Mouse (Mus musculus) embryonic facial prominence, embryonic 12.5 days (tissue): ENCODE data around the gene Rps15. TPM values are rescaled to one million over a fixed set of nuclear protein-coding genes. Genes with fewer than 3 reads are reported as not detected.

Experiments
- ATAC-seq: fragments of 200-750 bp; cut with Nextera tagmentation; 2 replicates; pipeline ENCODE4 v1.8.0; 2017; ENCODE audit not compliant: insufficient number of reproducible peaks, insufficient read depth, low FRiP score, low TSS enrichment
- H3K27ac ChIP-seq: fragments of 300-500 bp; sonication (generic); 2 replicates; pipeline ENCODE4 v1.5.1; 2016; ENCODE audit warnings: mild to moderate bottlenecking
- H3K27me3 ChIP-seq: fragments of 300-500 bp; sonication (generic); 2 replicates; pipeline ENCODE4 v1.6.1; 2016; ENCODE audit warnings: mild to moderate bottlenecking, moderate library complexity
- H3K36me3 ChIP-seq: fragments of 300-500 bp; sonication (generic); 2 replicates; pipeline ENCODE4 v1.6.1; 2016; ENCODE audit warnings: mild to moderate bottlenecking
- H3K4me1 ChIP-seq: fragments of 300-500 bp; sonication (generic); 2 replicates; pipeline ENCODE4 v1.6.1; 2016
- H3K4me2 ChIP-seq: fragments of 300-500 bp; sonication (generic); replicated peaks from 2 replicates; pipeline ENCODE4 v1.6.1; 2016; ENCODE audit warnings: mild to moderate bottlenecking, moderate library complexity
- H3K4me3 ChIP-seq: fragments of 300-500 bp; sonication (generic); 2 replicates; pipeline ENCODE4 v1.5.1; 2016; ENCODE audit warnings: mild to moderate bottlenecking
- H3K9ac ChIP-seq: fragments of 300-500 bp; sonication (generic); 2 replicates; pipeline ENCODE4 v1.6.1; 2016; ENCODE audit warnings: mild to moderate bottlenecking, moderate library complexity
- H3K9me3 ChIP-seq: fragments of 300-500 bp; sonication (generic); 2 replicates; pipeline ENCODE4 v1.6.1; 2016; ENCODE audit warnings: mild to moderate bottlenecking, moderate library complexity
- WGBS: fragments of 180-500 bp; shearing (Covaris S2); methylation state at CpG from one replicate; pipeline ENCODE4 v1.1.7; 2016; 5-methylcytosine and 5-hydroxymethylcytosine counted together
- polyA plus RNA-seq: library from polyadenylated mRNA; unstranded; fragments of >200 nt; fragmentation: Nextera tagmentation; extraction: Ambion mirVana; gene quantifications from 2 replicates; pipeline ENCODE4 v1.2.1, GENCODE M21; 2016

Rps15 gene
- polyA plus RNA-seq, 1 experiment from 2014 or later, result 851 TPM

GRCm38 (mm10) chr10:80262776-80263365 lies 29.4 kb upstream of the Rps15 start:
- Histone ChIP-seq H3K4me1 (peaks cover 49% of the 10 kb centered on the region), H3K9ac (no peak overlapping the region), H3K4me2 (no peak overlapping the region), H3K36me3 (peaks cover 19% of the 10 kb centered on the region), H3K9me3 (no peaks in the 10 kb centered on the region), H3K27me3 (no peaks in the 10 kb centered on the region), H3K27ac (no peak overlapping the region), H3K4me3 (no peak overlapping the region)
- WGBS, result 91% methylated on average over 10 of the region's 10 CpGs
- ATAC-seq, result no peak

DNA sequence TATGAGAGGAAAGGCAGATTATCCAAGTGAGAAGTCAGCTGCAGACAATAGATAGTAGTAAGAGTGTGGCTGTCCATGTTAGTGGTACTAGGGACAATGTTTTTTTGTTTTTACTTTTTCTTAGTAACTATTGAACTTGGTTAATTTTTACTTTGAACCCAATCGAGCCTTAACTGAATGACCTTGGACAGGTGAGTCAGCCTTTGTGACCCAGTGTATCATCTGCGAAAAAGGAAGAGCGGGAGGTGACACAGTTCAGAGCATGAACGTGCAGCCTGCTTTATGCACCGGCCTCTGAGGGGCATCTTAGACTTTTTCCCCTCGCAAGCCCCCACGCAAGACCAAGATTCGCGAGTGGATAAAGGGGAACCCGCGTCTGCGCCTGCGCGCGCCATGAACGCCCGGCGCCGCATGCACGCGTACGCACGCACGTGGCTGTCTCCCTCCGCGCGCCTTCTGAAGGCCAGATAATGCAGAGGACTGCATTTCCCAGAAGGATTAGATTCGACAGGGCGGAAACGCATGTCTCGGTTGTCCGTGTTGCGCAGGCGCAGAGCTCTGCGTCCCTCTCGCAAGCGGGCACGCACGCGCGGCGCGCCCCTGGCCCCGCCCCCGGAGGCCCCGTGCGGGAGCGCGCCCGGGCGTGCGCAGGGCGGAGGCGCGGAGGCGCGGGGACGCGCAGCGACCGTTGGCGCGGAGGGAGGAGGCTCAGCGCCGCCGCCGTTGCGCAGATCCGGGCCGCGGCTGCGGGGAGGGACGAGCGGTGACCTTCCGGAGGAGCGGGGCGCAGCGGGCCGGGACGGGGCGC lies 27.7 kb upstream of the Rps15 start:
- H3K27me3 ChIP-seq, result no peaks in the 10 kb centered on the region
- peak overlapping the region; percentile 92 for H3K4me3 ChIP-seq
- peak overlapping the region; percentile 76 for H3K27ac ChIP-seq
- H3K36me3 ChIP-seq, result peaks cover 17% of the 10 kb centered on the region
- no peaks in the 10 kb centered on the region for H3K9me3 ChIP-seq
- peaks cover 52% of the 10 kb centered on the region for H3K4me1 ChIP-seq
- WGBS, result 2% methylated on average over 76 of the region's 81 CpGs
- ATAC-seq, result 0 out of 2 replicates have a peak, but pooled peaks have one; percentile 11
- peak overlapping the region; percentile 97 for H3K9ac ChIP-seq
- peak overlapping the region; percentile 76 for H3K4me2 ChIP-seq

DNA sequence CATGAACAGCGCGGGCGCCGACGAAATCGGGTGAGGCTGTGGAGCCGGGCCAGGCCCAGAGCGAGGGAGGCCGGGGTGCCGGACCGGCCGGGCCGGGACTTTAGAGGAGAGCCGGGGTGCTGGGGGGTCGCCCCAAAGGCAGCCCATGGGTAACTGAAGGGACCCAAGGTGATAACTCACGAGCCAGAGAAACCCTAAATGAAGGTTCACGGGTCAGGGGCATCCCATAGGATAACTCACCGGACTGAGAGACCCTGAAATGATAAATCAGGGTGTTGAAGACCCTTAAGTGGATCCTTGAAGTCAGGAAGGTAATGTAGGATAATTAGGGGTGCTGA lies 27.1 kb upstream of the Rps15 start:
- Histone ChIP-seq H3K4me1 (peaks cover 50% of the 10 kb centered on the region), H3K4me2 (peak overlapping the region; percentile 76)
- WGBS, result under 1% methylated on average over 18 of the region's 18 CpGs

GRCm38 (mm10) chr10:80270099-80270498 lies 22.2 kb upstream of the Rps15 start:
- Histone ChIP-seq H3K9ac (no peak overlapping the region), H3K4me3 (no peak overlapping the region), H3K4me1 (peaks cover 42% of the 10 kb centered on the region), H3K27me3 (no peaks in the 10 kb centered on the region), H3K4me2 (no peak overlapping the region), H3K36me3 (peaks cover 55% of the 10 kb centered on the region), H3K27ac (no peak overlapping the region), H3K9me3 (no peaks in the 10 kb centered on the region)
- no peak for ATAC-seq
- 100% methylated on average over 2 of the region's 2 CpGs for WGBS

More for the DNA sequence above, 27.1 kb upstream of the Rps15 start:
- H3K36me3 ChIP-seq, result peaks cover 22% of the 10 kb centered on the region
- H3K9ac ChIP-seq, result peak overlapping the region; percentile 97
- no peak for ATAC-seq
- no peaks in the 10 kb centered on the region for H3K9me3 ChIP-seq
- H3K27me3 ChIP-seq, result no peaks in the 10 kb centered on the region
- peak overlapping the region; percentile 92 for H3K4me3 ChIP-seq
- H3K27ac ChIP-seq, result peak overlapping the region; percentile 76

- no peak overlapping the region for H3K4me3 ChIP-seq
- no peak for ATAC-seq
- 80% methylated on average over 6 of the region's 6 CpGs for WGBS
- 0 out of 2 replicates have a peak overlapping the region, but pooled peaks have one; percentile 4 for H3K9ac ChIP-seq
- no peaks in the 10 kb centered on the region for H3K9me3 ChIP-seq
- H3K4me1 ChIP-seq, result peaks cover 39% of the 10 kb centered on the region
- H3K27ac ChIP-seq, result no peak overlapping the region
- peaks cover 61% of the 10 kb centered on the region for H3K36me3 ChIP-seq
- no peak overlapping the region for H3K4me2 ChIP-seq
- H3K27me3 ChIP-seq, result no peaks in the 10 kb centered on the region
Observed at GRCm38 (mm10) chr10:80270734-80271181, 21.5 kb upstream of the Rps15 start.

DNA sequence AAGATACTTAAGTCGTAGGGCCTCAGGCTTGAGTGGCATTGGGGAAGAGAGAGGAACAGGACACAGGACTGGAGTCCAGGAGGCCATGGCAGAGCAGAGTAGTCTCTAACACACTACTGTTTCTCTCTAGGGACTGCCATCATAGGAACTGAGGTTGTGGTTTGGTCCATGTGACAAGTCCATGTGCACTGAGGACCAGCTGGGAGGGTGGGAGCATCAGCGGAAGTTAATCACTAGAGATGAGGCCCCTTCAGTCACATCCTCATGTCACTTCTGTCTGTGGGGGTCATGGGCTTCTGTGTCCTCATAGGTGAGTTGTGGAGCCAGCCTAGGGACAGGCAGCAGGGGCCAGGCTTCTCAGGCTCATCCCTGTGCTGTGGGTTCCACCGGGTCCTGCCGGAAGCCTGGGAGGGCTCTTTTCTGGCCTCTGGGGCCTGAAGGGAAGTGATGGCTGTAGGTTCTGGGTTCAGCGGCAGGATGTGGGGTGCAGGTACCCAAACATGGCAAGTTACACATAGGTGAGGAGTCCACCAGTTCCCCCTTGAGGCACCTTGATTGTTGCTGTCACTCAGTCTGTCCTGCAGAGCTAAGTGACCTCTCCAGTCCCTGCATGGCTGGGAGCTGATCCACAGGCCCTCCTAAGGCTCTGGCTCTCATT lies 20.9 kb upstream of the Rps15 start:
- no peak for ATAC-seq
- H3K9me3 ChIP-seq, result no peaks in the 10 kb centered on the region
- H3K4me2 ChIP-seq, result no peak overlapping the region
- WGBS, result 84% methylated on average over 5 of the region's 5 CpGs
- no peak overlapping the region for H3K4me3 ChIP-seq
- no peak overlapping the region for H3K27ac ChIP-seq
- peaks cover 67% of the 10 kb centered on the region for H3K36me3 ChIP-seq
- H3K27me3 ChIP-seq, result no peaks in the 10 kb centered on the region
- H3K4me1 ChIP-seq, result peaks cover 34% of the 10 kb centered on the region
- H3K9ac ChIP-seq, result 0 out of 2 replicates have a peak overlapping the region, but pooled peaks have one; percentile 4

GRCm38 (mm10) chr10:80271870-80272585 lies 20.2 kb upstream of the Rps15 start:
- no peak overlapping the region for H3K9ac ChIP-seq
- WGBS, result 91% methylated on average over 8 of the region's 8 CpGs
- no peaks in the 10 kb centered on the region for H3K9me3 ChIP-seq
- peaks cover 27% of the 10 kb centered on the region for H3K4me1 ChIP-seq
- no peak overlapping the region for H3K4me3 ChIP-seq
- H3K27ac ChIP-seq, result no peak overlapping the region
- H3K36me3 ChIP-seq, result peaks cover 71% of the 10 kb centered on the region
- ATAC-seq, result no peak
- H3K4me2 ChIP-seq, result no peak overlapping the region
- no peaks in the 10 kb centered on the region for H3K27me3 ChIP-seq

- H3K27ac ChIP-seq, result no peak overlapping the region
- no peaks in the 10 kb centered on the region for H3K9me3 ChIP-seq
- no peak overlapping the region for H3K4me2 ChIP-seq
- peaks cover 78% of the 10 kb centered on the region for H3K36me3 ChIP-seq
- H3K9ac ChIP-seq, result no peak overlapping the region
- H3K4me3 ChIP-seq, result no peak overlapping the region
- H3K27me3 ChIP-seq, result no peaks in the 10 kb centered on the region
- peaks cover 12% of the 10 kb centered on the region for H3K4me1 ChIP-seq
- no peak for ATAC-seq
- WGBS, result 87% methylated on average over 3 of the region's 3 CpGs
Observed at GRCm38 (mm10) chr10:80273847-80274246, 18.4 kb upstream of the Rps15 start.

- WGBS, result 89% methylated on average over 5 of the region's 5 CpGs
- 0 out of 2 replicates have a peak, but pooled peaks cover 2% of the 10 kb centered on the region for H3K4me1 ChIP-seq
Observed at GRCm38 (mm10) chr10:80276238-80276637, 16.0 kb upstream of the Rps15 start.

GRCm38 (mm10) chr10:80278390-80278789 lies 13.9 kb upstream of the Rps15 start:
- no peak for ATAC-seq
- Histone ChIP-seq H3K9ac (no peak overlapping the region), H3K36me3 (peaks cover 94% of the 10 kb centered on the region), H3K4me1 (no peaks in the 10 kb centered on the region), H3K4me3 (no peak overlapping the region), H3K27ac (no peak overlapping the region), H3K4me2 (no peak overlapping the region), H3K27me3 (no peaks in the 10 kb centered on the region), H3K9me3 (no peaks in the 10 kb centered on the region)
- 95% methylated on average over 9 of the region's 9 CpGs for WGBS

More at GRCm38 (mm10) chr10:80276238-80276637, 16.0 kb upstream of the Rps15 start:
- no peak overlapping the region for H3K27ac ChIP-seq
- no peak for ATAC-seq
- no peaks in the 10 kb centered on the region for H3K27me3 ChIP-seq
- no peak overlapping the region for H3K4me2 ChIP-seq
- no peak overlapping the region for H3K4me3 ChIP-seq
- H3K9ac ChIP-seq, result no peak overlapping the region
- H3K9me3 ChIP-seq, result no peaks in the 10 kb centered on the region
- H3K36me3 ChIP-seq, result peaks cover 84% of the 10 kb centered on the region

GRCm38 (mm10) chr10:80279273-80279672 lies 13.0 kb upstream of the Rps15 start:
- no peak for ATAC-seq
- H3K9ac ChIP-seq, result no peak overlapping the region
- WGBS, result 96% methylated on average over 12 of the region's 12 CpGs
- H3K36me3 ChIP-seq, result peaks cover 94% of the 10 kb centered on the region
- H3K9me3 ChIP-seq, result no peaks in the 10 kb centered on the region
- H3K4me3 ChIP-seq, result no peak overlapping the region
- no peak overlapping the region for H3K4me2 ChIP-seq
- no peaks in the 10 kb centered on the region for H3K4me1 ChIP-seq
- no peaks in the 10 kb centered on the region for H3K27me3 ChIP-seq
- H3K27ac ChIP-seq, result no peak overlapping the region
